Mouse (Mus musculus) frontal cortex, postnatal 10 days (tissue): ENCODE data around the gene Lrrc41.

ENCODE experiments used
- DNase-seq, 2 experiments: peaks; one replicate each; pipeline ENCODE4 v3.0.0; 2022; ENCODE audit warnings: low spot score in 2 of 2, mixed read lengths in 1 of 2

Lrrc41 gene

GRCm38 (mm10) chr4:116143891-116144717, 69.0 kb downstream of the Lrrc41 start:
- peak in 1 of 2 experiments; percentile 67 for DNase-seq
